Mouse (Mus musculus): ENCODE measurements around the gene Chic1. TPM values are rescaled to one million over a fixed set of nuclear protein-coding genes. Genes with fewer than 3 reads are reported as not detected.

Chic1 gene
- polyA plus RNA-seq, 1 experiment from 2014 or later, result 5.5 TPM

Other genes starting within 250 kb of the Chic1 start
- gene Nap1l2, start 169.8 kb upstream of the Chic1 start, polyA plus RNA-seq (2014; fragmentation: Nextera tagmentation; extraction: Ambion mirVana), result 19.4 and 19.6 TPM in 2 replicates
- not detected in 2 replicates for gene Cdx4, start 35.1 kb upstream of the Chic1 start, polyA plus RNA-seq (2014; fragmentation: Nextera tagmentation; extraction: Ambion mirVana)
- 0.29 and 0.34 TPM in 2 replicates for gene Tsx, start 58.0 kb downstream of the Chic1 start, polyA plus RNA-seq (2014; fragmentation: Nextera tagmentation; extraction: Ambion mirVana)
- gene Gm26992, start 65.5 kb downstream of the Chic1 start, polyA plus RNA-seq (2014; fragmentation: Nextera tagmentation; extraction: Ambion mirVana), result not detected in 2 replicates

Data from midbrain, embryonic 11.5 days (tissue).